Mouse (Mus musculus): ENCODE measurements at regions not wholly inside any gene's neighbourhood (a gene's known extent, or its start where the extent isn't known, plus 50 kb on each side); places are given as distances from the start of the nearest gene placed in this dataset.

- no peak for TF ChIP-seq POLR2A (IDR thresholded peaks at IDR 0.05; ENCODE audit: borderline replicate concordance, extremely low read depth, low read depth, low read length)
- no peak for TF ChIP-seq CTCF (IDR thresholded peaks at IDR 0.05; ENCODE audit: insufficient read depth, low read length)
Observed at GRCm38 (mm10) chr4:89038906-89039305, 98.0 kb upstream of the Mtap start.

Measured in lung, adult 2 months (tissue).